Mouse (Mus musculus): ENCODE data around the gene Klhdc3. TPM values are rescaled to one million over a fixed set of nuclear protein-coding genes. Genes with fewer than 3 reads are reported as not detected.
A peak's percentile ranks its signal among the peaks of the same experiment; 100 is the strongest.

The Klhdc3 gene
- total and polyA plus RNA-seq, 3 experiments: 19.5 to 126 (median 72.3) TPM

DNA sequence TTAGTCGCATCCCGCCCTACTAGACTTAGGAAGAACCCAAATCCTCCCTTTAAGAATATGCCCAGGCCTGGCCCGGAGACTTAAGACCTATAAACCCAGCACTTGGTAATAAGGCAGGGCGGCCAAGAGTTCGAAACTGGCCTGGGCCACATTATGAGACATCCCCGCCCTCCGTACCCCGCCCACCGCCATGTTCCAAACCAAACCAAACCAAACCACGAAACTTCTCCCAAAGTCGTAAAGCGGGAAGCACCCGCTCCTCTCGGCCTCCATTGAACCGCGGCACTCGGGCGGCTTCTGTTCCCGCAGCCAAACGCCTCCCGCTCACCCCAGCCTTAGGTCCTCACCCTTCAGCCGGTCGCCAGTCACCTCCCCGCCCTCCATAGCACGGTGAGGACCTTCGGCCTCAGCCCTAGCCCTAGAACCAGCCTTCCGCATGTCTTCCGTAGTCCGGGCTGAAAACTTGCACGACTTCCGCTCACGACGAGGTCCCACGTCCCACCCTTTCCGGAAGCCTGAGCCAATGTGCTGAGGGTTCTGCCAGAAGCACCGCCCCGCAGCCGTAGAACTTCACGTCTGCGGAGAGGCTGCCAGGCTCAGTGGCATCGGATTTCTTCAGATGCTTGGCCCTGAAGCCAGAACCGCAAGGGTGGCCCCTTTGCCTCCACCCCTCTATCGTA, 6.7 kb downstream of the Klhdc3 start, which contains the start of gene Rrp36:
Gene Rrp36, minus strand, starts transcription at position 503 of the 680 bp plus-strand sequence.
- Histone ChIP-seq H3K9ac (ENCODE audit: insufficient read depth, low read depth) (peak within 1 kb of the TSS; percentile 45), H3K4me3 (replicated peaks in 1 of 3; ENCODE audit: low read depth in 2 of 3, low read length in 2 of 3, poor library complexity in 1 of 3) (peak within 1 kb of the TSS; percentile 64 to 94 (median 81)), H3K79me2 (replicated peaks; ENCODE audit: control insufficient read depth, extremely low read depth, insufficient read depth, poor library complexity, severe bottlenecking) (peaks cover 31% of the 10 kb centered on the region), H3K27ac (ENCODE audit: insufficient read depth, low read depth) (peak within 1 kb of the TSS; percentile 35), H3K36me3 (replicated peaks in 1 of 2; ENCODE audit: control insufficient read depth in 1 of 2, insufficient read depth in 1 of 2, low read length in 1 of 2) (peaks cover 66 to 82% of the 10 kb centered on the region in 2 experiments), H3K4me2 (ENCODE audit: insufficient read depth, low read depth, poor library complexity, severe bottlenecking) (peak within 1 kb of the TSS; percentile 90), H3K4me1 (ENCODE audit: control insufficient read depth in 1 of 2, insufficient read depth in 2 of 2) (peaks cover 13 to 37% of the 10 kb centered on the region in 2 experiments), H3K27me3 (replicated peaks) (no peaks in the 10 kb centered on the region), H3K9me3 (replicated peaks; ENCODE audit: low read length) (peaks cover 7% of the 10 kb centered on the region)
- DNase-seq (ENCODE audit: extremely low read depth): peak; percentile 94
- dilution Hi-C loops (cut with MboI; ENCODE audit: extremely low pct_ligation_motif_present, extremely low pct_unique_long_range_greater_than_20kb, low sequenced_read_pairs): no loop called here
- in situ Hi-C loops (cut with MboI; ENCODE audit: low pct_ligation_motif_present, low pct_unique_long_range_greater_than_20kb, low sequenced_read_pairs): no loop called here
- TF ChIP-seq BHLHE40 (IDR thresholded peaks at IDR 0.05; ENCODE audit: low read depth, low read length): no peak
- TF ChIP-seq PAX5 (IDR thresholded peaks at IDR 0.05; ENCODE audit: low read length): no peak
- TF ChIP-seq MAX (IDR thresholded peaks at IDR 0.05; ENCODE audit: low read length): no peak; the same call in 1 of the 2 replicates
- no peak for TF ChIP-seq JUN (IDR thresholded peaks at IDR 0.05; ENCODE audit: insufficient read depth, low read depth, low read length)
- TF ChIP-seq POLR2A (IDR thresholded peaks at IDR 0.05; ENCODE audit: low read depth, low read length): peak; percentile 90
- no peak for TF ChIP-seq USF1 (IDR thresholded peaks at IDR 0.05; ENCODE audit: low read depth, low read length)
- TF ChIP-seq CHD2 (IDR thresholded peaks at IDR 0.05; ENCODE audit: low read length): no peak
- no peak for TF ChIP-seq MEF2A (IDR thresholded peaks at IDR 0.05; ENCODE audit: borderline replicate concordance, low read depth, low read length)
- no peak for TF ChIP-seq GABPA (IDR thresholded peaks at IDR 0.05; ENCODE audit: insufficient replicate concordance, low read depth, low read length)
- TF ChIP-seq E2F4 (IDR thresholded peaks at IDR 0.05; ENCODE audit: insufficient replicate concordance, low read depth, low read length): no peak
- TF ChIP-seq NELFE (IDR thresholded peaks at IDR 0.05; ENCODE audit: low read depth, low read length): peak; percentile 47
- TF ChIP-seq SIN3A (IDR thresholded peaks at IDR 0.05; ENCODE audit: low read length): peak; percentile 90
- TF ChIP-seq MXI1 (IDR thresholded peaks at IDR 0.05; ENCODE audit: low read depth, low read length): peak; percentile 95
- TF ChIP-seq MAZ (IDR thresholded peaks at IDR 0.05; ENCODE audit: low read depth, low read length): no peak
- no peak for TF ChIP-seq RCOR1 (conservative IDR thresholded peaks at IDR 0.05; ENCODE audit: low read depth, low read length)
- no peak for TF ChIP-seq JUND (conservative IDR thresholded peaks at IDR 0.05; ENCODE audit: low read depth, low read length)
- TF ChIP-seq ELF1 (IDR thresholded peaks at IDR 0.05; ENCODE audit: low read depth, low read length): peak; percentile 97
- no peak; the same call in 1 of the 2 replicates for TF ChIP-seq KAT2A (IDR thresholded peaks at IDR 0.05; ENCODE audit: insufficient replicate concordance, low read length)
- no peak for TF ChIP-seq ZKSCAN1 (IDR thresholded peaks at IDR 0.05; ENCODE audit: borderline replicate concordance, low read depth, low read length)
- TF ChIP-seq MYC (IDR thresholded peaks at IDR 0.05; ENCODE audit: low read depth, low read length): no peak
- peak; percentile 84 for TF ChIP-seq HCFC1 (IDR thresholded peaks at IDR 0.05; ENCODE audit: low read depth, low read length)
- peak; percentile 97 for TF ChIP-seq POLR2AphosphoS2 (IDR thresholded peaks at IDR 0.05; ENCODE audit: low read depth, low read length)
- no peak for TF ChIP-seq IRF4 (IDR thresholded peaks at IDR 0.05; ENCODE audit: low read depth, low read length)
- TF ChIP-seq MAFK (IDR thresholded peaks at IDR 0.05; ENCODE audit: insufficient replicate concordance, low read length): no peak
- TF ChIP-seq ZNF384 (IDR thresholded peaks at IDR 0.05; ENCODE audit: low read depth, low read length): no peak
- no peak for TF ChIP-seq RAD21 (IDR thresholded peaks at IDR 0.05; ENCODE audit: low read depth, low read length)
- no peak for TF ChIP-seq ZC3H11A (IDR thresholded peaks at IDR 0.05; ENCODE audit: low read depth, low read length)
- TF ChIP-seq TBP (conservative IDR thresholded peaks at IDR 0.05; ENCODE audit: low read depth, low read length): 0 out of 2 replicates have a peak, but pooled peaks have one; percentile 17
- TF ChIP-seq ZMIZ1 (IDR thresholded peaks at IDR 0.05; ENCODE audit: low read depth, low read length): peak; percentile 71; the same call in 1 of the 2 replicates
- TF ChIP-seq NRF1 (IDR thresholded peaks at IDR 0.05; ENCODE audit: low read depth, low read length): no peak
- no peak for TF ChIP-seq SMC3 (IDR thresholded peaks at IDR 0.05; ENCODE audit: low read depth, low read length)
- TF ChIP-seq ETS1 (conservative IDR thresholded peaks at IDR 0.05; ENCODE audit: low read depth, low read length): no peak
- no peak for TF ChIP-seq UBTF (IDR thresholded peaks at IDR 0.05; ENCODE audit: low read depth, low read length)
- TF ChIP-seq CHD1 (IDR thresholded peaks at IDR 0.05; ENCODE audit: low read depth, low read length): no peak
- no peak for TF ChIP-seq TCF12 (IDR thresholded peaks at IDR 0.05; ENCODE audit: low read depth, low read length)
- TF ChIP-seq CTCF (conservative IDR thresholded peaks at IDR 0.05 in 1 of 2, IDR thresholded peaks at IDR 0.05 in 1 of 2; ENCODE audit: low read depth in 2 of 2, low read length in 2 of 2): no peak
- no peak for TF ChIP-seq USF2 (conservative IDR thresholded peaks at IDR 0.05; ENCODE audit: low read depth, low read length)
- TF ChIP-seq EP300 (IDR thresholded peaks at IDR 0.05; ENCODE audit: low read length): no peak

All from CH12.LX (cell line).